Mouse (Mus musculus) heart, postnatal 25 days (tissue): ENCODE measurements around the gene Arhgef3. TPM values are rescaled to one million over a fixed set of nuclear protein-coding genes. Genes with fewer than 3 reads are reported as not detected.

Source experiments
- DNase-seq: peaks from one replicate; pipeline ENCODE4 v3.0.0; 2022; ENCODE audit warnings: low spot score
- intact Hi-C: fragments of 180-260 bp; cut with DNase I; formaldehyde crosslinking; loops from one replicate; pipeline ENCODE4 v1.15.1; 2025
- total RNA-seq, 2 experiments: library from RNA; stranded (reverse); gene quantifications; 2 replicates each; pipeline ENCODE4 v1.2.3; 2021

Gene Arhgef3
- total RNA-seq, 2 experiments from 2014 or later, result 29.0 to 34.1 TPM

- DNase-seq, result no peak
- intact Hi-C loops, result no loop called here
Observed at GRCm38 (mm10) chr14:27348656-27349055, 234.0 kb downstream of the Arhgef3 start.

- no peak for DNase-seq
- intact Hi-C loops, result no loop called here
Observed at GRCm38 (mm10) chr14:27349120-27349519, 234.4 kb downstream of the Arhgef3 start.

- DNase-seq, result no peak
Observed at GRCm38 (mm10) chr14:27349828-27350729, 235.4 kb downstream of the Arhgef3 start.

GRCm38 (mm10) chr14:27351051-27351475 is 236.4 kb downstream of the Arhgef3 start:
- DNase-seq, result peak; percentile 50
- intact Hi-C loops, result no loop called here

More at GRCm38 (mm10) chr14:27349828-27350729, 235.4 kb downstream of the Arhgef3 start:
- intact Hi-C loops, result no loop called here

- intact Hi-C loops, result no loop called here
- no peak for DNase-seq
Observed at GRCm38 (mm10) chr14:27351476-27352079, 236.9 kb downstream of the Arhgef3 start.

GRCm38 (mm10) chr14:27352470-27352869 is 237.8 kb downstream of the Arhgef3 start:
- DNase-seq, result no peak
- intact Hi-C loops, result no loop called here

GRCm38 (mm10) chr14:27355151-27355550 is 240.5 kb downstream of the Arhgef3 start:
- intact Hi-C loops, result no loop called here
- no peak for DNase-seq

GRCm38 (mm10) chr14:27355937-27356336 is 241.2 kb downstream of the Arhgef3 start:
- intact Hi-C loops, result no loop called here
- DNase-seq, result no peak

GRCm38 (mm10) chr14:27357139-27357538 is 242.4 kb downstream of the Arhgef3 start:
- intact Hi-C loops, result no loop called here
- no peak for DNase-seq

GRCm38 (mm10) chr14:27358202-27358601 is 243.5 kb downstream of the Arhgef3 start:
- intact Hi-C loops, result no loop called here
- DNase-seq, result no peak

GRCm38 (mm10) chr14:27360849-27361248 is 246.2 kb downstream of the Arhgef3 start:
- DNase-seq, result no peak
- intact Hi-C loops, result loop anchor here (2.0 kb wide), 1 partner anchor 18 kb away; no protein-coding TSS in a partner anchor

- intact Hi-C loops, result loop anchor here (2.0 kb wide), 1 partner anchor 17 kb away; no protein-coding TSS in a partner anchor
- no peak for DNase-seq
Observed at GRCm38 (mm10) chr14:27361514-27361913, 246.8 kb downstream of the Arhgef3 start.

- intact Hi-C loops, result no loop called here
- no peak for DNase-seq
Observed at GRCm38 (mm10) chr14:27364668-27365257, 250.1 kb downstream of the Arhgef3 start.

GRCm38 (mm10) chr14:27367117-27367711 is 252.5 kb downstream of the Arhgef3 start:
- no peak for DNase-seq
- intact Hi-C loops, result no loop called here

GRCm38 (mm10) chr14:27368619-27369018 is 253.9 kb downstream of the Arhgef3 start:
- intact Hi-C loops, result no loop called here
- DNase-seq, result no peak

- intact Hi-C loops, result no loop called here
- DNase-seq, result no peak
Observed at GRCm38 (mm10) chr14:27369503-27369902, 254.8 kb downstream of the Arhgef3 start.

GRCm38 (mm10) chr14:27371669-27372076 is 257.0 kb downstream of the Arhgef3 start:
- intact Hi-C loops, result no loop called here
- no peak for DNase-seq

- intact Hi-C loops, result no loop called here
- no peak for DNase-seq
Observed at GRCm38 (mm10) chr14:27373498-27373897, 258.8 kb downstream of the Arhgef3 start.

GRCm38 (mm10) chr14:27376115-27376648 is 261.5 kb downstream of the Arhgef3 start:
- intact Hi-C loops, result loop anchor here (5.0 kb wide), 1 partner anchor 34 kb away; no protein-coding TSS in a partner anchor

GRCm38 (mm10) chr14:27378669-27379068 is 264.0 kb downstream of the Arhgef3 start:
- no peak for DNase-seq
- intact Hi-C loops, result loop anchor here (2.0 to 5.0 kb wide), 2 partner anchors 18 to 36 kb away; no protein-coding TSS in a partner anchor

More at GRCm38 (mm10) chr14:27376115-27376648, 261.5 kb downstream of the Arhgef3 start:
- no peak for DNase-seq
